Mouse (Mus musculus) olfactory bulb, adult 2 months (tissue): ENCODE results near the gene Rtp1.

ENCODE experiments used
- CTCF ChIP-seq: fragments of 200-500 bp; IDR thresholded peaks from 2 replicates; pipeline ENCODE4 v1.5.1; 2012; ENCODE audit warnings: low read depth, mild to moderate bottlenecking, low read length, moderate library complexity; ENCODE audit not compliant: insufficient read depth
- POLR2A ChIP-seq: fragments of 200-500 bp; IDR thresholded peaks from 2 replicates; pipeline ENCODE4 v1.6.1; 2012; ENCODE audit warnings: mild to moderate bottlenecking, low read depth, low read length, moderate library complexity; ENCODE audit not compliant: insufficient read depth

GRCm38 (mm10) chr16:23416261-23416656, 12.7 kb upstream of the Rtp1 start:
- TF ChIP-seq CTCF = no peak
- TF ChIP-seq POLR2A = no peak
